Mouse (Mus musculus): ENCODE measurements at regions not wholly inside any gene's neighbourhood (a gene's known extent, or its start where the extent isn't known, plus 50 kb on each side); places are given as distances from the start of the nearest gene placed in this dataset.
A peak's percentile ranks its signal among the peaks of the same experiment; 100 is the strongest.
"Not testable (repeated sequence)": the region's sequence is repeated elsewhere in the genome, so short reads cannot be mapped to it uniquely, and the experiment has no call there.

GRCm38 (mm10) chr11:40159161-40159560, 535.8 kb downstream of the Mat2b start:
- DNase-seq; intact Hi-C loops (cut with DNase I): not testable (repeated sequence)

GRCm38 (mm10) chr11:40149312-40149711, 545.7 kb downstream of the Mat2b start:
- intact Hi-C loops (cut with DNase I), result loop anchor here (5.0 kb wide), 1 partner anchor 562 kb away; no protein-coding TSS in a partner anchor
- DNase-seq, result peak in 1 of 2 experiments; percentile 12

GRCm38 (mm10) chr11:40137803-40138202, 557.2 kb downstream of the Mat2b start:
- intact Hi-C loops (cut with DNase I), result no loop called here
- no peak for DNase-seq

GRCm38 (mm10) chr11:40102613-40103012, 592.4 kb downstream of the Mat2b start:
- intact Hi-C loops (cut with DNase I), result no loop called here
- DNase-seq, result no peak

- DNase-seq, result no peak
- intact Hi-C loops (cut with DNase I), result no loop called here
Observed at GRCm38 (mm10) chr11:40074317-40074716, 620.7 kb downstream of the Mat2b start.

- no peak for DNase-seq
- intact Hi-C loops (cut with DNase I), result no loop called here
Observed at GRCm38 (mm10) chr11:40050503-40050902, 644.5 kb downstream of the Mat2b start.

GRCm38 (mm10) chr11:40027511-40027910, 667.5 kb downstream of the Mat2b start:
- intact Hi-C loops (cut with DNase I), result no loop called here
- no peak for DNase-seq

GRCm38 (mm10) chr11:39999483-39999882, 695.5 kb downstream of the Mat2b start:
- intact Hi-C loops (cut with DNase I), result no loop called here
- no peak for DNase-seq

GRCm38 (mm10) chr11:39998612-39999011, 696.4 kb downstream of the Mat2b start:
- intact Hi-C loops (cut with DNase I), result no loop called here
- DNase-seq, result no peak

- intact Hi-C loops (cut with DNase I), result no loop called here
Observed at GRCm38 (mm10) chr11:39972585-39972984, 722.4 kb downstream of the Mat2b start.

GRCm38 (mm10) chr11:39963705-39964104, 731.3 kb downstream of the Mat2b start:
- intact Hi-C loops (cut with DNase I), result no loop called here

More at GRCm38 (mm10) chr11:39972585-39972984, 722.4 kb downstream of the Mat2b start:
- no peak for DNase-seq

GRCm38 (mm10) chr11:39954426-39954825, 740.6 kb downstream of the Mat2b start:
- intact Hi-C loops (cut with DNase I), result no loop called here

More at GRCm38 (mm10) chr11:39963705-39964104, 731.3 kb downstream of the Mat2b start:
- no peak for DNase-seq

GRCm38 (mm10) chr11:39944196-39944595, 750.8 kb downstream of the Mat2b start:
- DNase-seq, result no peak
- intact Hi-C loops (cut with DNase I), result no loop called here

More at GRCm38 (mm10) chr11:39954426-39954825, 740.6 kb downstream of the Mat2b start:
- DNase-seq, result no peak

- no peak for DNase-seq
- intact Hi-C loops (cut with DNase I), result no loop called here
Observed at GRCm38 (mm10) chr11:39934216-39934615, 760.8 kb downstream of the Mat2b start.

- no peak for DNase-seq
- intact Hi-C loops (cut with DNase I), result no loop called here
Observed at GRCm38 (mm10) chr11:39923977-39924527, 771.0 kb downstream of the Mat2b start.

- no peak for DNase-seq
- intact Hi-C loops (cut with DNase I), result no loop called here
Observed at GRCm38 (mm10) chr11:39917716-39918347, 777.2 kb downstream of the Mat2b start.

- intact Hi-C loops (cut with DNase I), result no loop called here
- DNase-seq, result no peak
Observed at GRCm38 (mm10) chr11:39899644-39900225, 795.3 kb downstream of the Mat2b start.

- intact Hi-C loops (cut with DNase I), result no loop called here
- DNase-seq, result no peak
Observed at GRCm38 (mm10) chr11:39883305-39883704, 811.7 kb downstream of the Mat2b start.

GRCm38 (mm10) chr11:39868451-39868979, 826.5 kb downstream of the Mat2b start:
- intact Hi-C loops (cut with DNase I), result no loop called here
- no peak for DNase-seq

All from heart, postnatal 36 days (tissue).